Mouse (Mus musculus) lung, postnatal 25 days (tissue): ENCODE measurements at regions not wholly inside any gene's neighbourhood (a gene's known extent, or its start where the extent isn't known, plus 50 kb on each side); places are given as distances from the start of the nearest gene placed in this dataset.

ENCODE experiments used
- DNase-seq: peaks from one replicate; pipeline ENCODE4 v3.0.0; 2022; ENCODE audit warnings: low spot score

DNA sequence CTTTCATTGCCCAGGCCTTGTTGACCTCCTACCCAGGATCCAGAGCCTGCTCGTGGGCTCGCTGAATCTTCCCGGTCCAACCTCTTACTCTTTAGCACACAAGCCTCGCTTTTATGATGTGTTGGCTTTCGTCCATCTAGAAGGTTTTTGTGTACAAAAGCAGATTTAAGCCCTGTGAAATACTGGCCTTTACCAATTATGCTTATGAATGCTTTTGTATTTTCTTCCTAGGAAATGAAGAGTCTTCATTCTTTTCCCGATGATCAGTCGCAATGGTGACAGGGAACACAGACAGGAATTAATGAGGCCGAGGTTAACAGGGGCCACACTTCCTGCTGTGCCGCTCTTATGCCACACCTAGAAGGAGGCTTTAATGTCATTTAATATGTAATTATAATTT is 227.4 kb upstream of the Gadl1 start:
- DNase-seq = no peak

DNA sequence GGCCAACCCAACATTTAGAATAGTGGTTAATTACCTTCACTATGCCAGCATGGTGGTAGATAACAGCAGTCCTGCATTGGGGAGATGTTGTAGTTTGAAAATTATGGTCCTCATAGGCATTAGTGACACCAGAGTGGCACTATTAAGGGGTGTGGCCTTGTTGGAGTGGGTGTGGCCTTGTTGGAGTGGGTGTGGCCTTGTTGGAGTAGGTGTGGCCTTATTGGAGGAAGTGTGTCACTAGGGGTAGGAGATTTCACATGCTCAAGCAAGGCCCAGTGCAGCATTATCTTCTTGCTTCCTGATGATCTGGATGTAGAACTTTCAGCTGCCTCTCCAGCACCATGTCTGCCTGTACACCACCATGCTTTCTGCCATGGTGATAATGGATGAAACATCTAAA is 225.3 kb upstream of the Gadl1 start:
- no peak for DNase-seq

DNA sequence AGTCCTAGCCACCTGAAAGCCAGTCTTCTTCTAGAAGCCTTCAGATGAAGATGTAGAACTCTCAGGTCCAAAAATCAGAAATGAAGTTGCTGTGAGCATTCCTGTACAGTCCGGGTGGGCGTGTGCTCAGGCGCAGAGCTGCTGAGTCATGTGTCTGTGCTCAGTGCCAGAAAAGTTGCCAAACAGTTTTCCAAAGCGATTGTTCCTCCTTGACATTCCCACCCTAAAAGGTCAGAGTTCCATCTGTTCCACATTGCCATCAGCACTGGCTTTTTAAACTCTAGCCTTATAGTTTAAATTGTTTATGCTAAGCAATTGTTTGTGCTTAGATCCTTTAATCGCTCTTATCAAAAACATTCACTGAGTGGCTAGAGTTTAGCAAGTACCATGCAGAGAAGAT is 222.7 kb upstream of the Gadl1 start:
- DNase-seq = peak; percentile 63

DNA sequence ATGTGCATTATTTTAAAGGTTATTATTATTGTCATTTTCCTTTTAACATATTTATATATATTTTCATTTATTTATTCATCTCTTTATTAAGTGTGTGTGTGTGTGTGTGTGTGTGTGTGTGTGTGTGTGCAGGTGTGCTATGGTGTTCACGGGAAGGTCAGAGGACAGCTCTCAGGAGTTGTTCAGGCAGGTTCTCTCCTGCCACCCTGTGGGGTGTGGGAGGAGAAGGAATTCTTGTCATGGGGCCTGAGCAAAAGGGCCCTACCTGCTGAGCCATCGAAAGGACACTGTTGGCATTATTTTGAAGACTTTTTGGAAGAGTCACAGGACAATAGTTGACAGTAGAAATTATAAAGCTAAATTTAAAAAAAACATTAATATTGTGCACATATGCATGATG is 216.4 kb upstream of the Gadl1 start:
- no peak for DNase-seq

DNA sequence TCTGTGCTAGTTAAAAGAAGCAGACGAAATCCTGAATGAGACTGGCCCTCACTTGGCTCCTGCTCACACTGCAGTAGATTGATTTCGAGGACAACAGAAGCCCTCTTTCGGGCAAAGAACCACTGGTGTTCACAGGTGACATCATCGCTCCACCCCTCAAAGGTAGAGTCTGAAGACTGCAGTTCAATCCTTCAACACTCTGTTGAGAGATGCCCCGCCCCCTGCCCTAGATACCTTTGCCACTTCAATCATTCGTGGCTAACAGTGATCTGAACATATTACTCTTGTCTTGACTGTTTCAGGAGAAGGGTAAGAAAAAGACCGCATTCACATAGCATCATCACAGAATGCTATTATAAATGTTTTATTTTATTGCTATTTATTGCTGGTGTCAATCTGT is 205.5 kb upstream of the Gadl1 start:
- no peak for DNase-seq

DNA sequence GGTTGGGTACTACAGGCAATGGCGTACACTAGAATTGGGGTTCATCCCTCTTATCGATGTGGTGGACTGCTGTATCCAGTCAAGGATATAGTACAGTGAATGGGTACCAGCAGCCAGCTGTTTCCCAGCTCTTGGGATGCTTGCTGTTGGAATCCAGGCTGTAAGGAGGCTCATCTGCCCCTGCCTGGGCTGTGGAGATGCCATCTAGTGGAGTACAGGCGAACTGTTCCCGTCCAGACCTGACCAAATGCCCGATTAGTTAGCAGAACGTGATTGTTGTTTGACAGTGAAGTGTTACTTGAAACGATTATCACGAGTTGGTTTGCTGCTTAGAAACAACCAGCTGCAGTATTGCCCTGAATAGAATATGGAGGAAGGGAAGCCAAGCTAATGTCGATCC is 205.0 kb upstream of the Gadl1 start:
- peak; percentile 63 for DNase-seq

DNA sequence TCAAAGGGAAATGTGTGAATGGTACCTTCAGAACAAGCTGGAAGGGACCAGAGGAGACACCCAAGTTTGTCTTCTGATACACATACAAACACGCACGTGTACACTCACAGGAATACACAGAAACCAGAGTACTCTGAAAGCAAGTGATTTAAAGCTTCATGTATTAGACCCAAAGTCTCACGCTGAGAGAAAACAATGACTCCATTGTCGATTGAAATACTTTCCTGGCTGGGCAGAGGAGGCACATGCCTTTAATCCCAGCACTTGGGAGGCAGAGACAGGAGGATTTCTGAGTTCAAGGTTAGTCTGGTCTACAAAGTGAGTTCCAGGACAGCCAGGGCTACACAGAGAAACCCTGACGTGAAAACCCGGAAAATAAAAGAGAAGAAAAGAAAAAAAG is 203.5 kb upstream of the Gadl1 start:
- DNase-seq = no peak

DNA sequence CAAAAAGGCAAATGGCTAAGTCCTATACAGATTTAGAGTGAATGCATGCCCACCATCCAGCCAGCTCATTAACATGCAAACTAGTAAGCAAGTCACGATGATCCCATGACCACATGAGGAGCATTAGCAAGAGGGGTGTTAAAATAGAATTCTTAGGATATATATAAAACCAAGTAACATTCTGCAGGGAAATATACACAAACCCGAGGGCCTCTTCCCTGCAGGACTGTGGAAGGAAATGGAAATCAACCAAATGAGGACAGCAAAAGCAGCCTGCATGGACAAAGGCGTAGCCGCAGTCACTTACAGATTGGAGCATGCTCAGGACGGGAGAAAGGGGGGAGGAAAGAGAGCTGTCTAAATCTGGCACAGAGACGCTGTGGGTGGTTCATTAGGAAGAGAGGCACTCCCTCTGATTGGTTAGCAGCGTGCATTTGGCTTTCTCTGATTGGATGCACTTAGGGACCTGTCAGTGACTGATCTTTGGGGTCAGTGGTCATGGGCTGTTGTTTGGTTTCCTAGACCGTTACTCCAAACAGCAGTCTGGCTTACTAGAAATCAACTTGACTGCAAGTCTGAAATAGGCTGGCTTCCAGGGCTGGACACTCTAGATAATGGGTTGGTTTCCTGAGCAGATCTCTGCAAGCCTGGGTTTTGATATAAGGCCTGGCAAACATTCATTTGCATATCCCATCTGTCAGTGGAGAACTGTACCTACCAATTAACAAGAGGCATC is 200.9 kb upstream of the Gadl1 start:
- DNase-seq = peak; percentile 79

DNA sequence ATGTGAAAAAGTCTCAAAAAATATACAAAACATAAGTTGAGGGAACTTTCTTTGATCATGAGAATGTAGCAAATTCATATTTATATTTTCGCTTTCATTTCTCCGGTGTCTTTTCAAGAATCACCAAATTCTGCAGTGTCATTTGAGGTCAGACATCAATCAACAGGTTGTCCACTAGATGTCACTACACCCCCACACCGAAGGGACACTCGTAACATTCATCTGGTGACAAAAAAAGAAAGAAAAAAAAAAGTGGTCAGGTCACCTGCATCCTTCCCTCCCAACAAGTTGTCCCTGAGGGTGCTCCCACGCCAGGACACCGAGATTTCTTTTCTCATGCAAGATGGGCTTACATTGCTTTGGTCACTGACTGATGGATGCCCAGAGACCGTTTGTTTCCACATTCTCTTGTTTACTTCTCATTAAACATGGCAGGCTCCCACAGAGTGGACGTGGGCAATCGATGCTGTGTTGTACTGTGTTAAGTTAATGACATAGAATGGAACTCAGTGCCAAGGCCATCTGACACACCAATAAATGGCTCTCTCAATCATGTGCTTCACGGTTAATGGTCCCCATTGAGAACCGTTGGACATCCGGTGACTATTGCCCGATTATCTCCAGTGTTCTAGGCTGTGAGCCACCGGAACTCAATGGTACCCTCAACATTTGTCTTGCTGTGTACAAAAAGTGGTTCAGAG is 199.1 kb upstream of the Gadl1 start:
- peak; percentile 18 for DNase-seq

DNA sequence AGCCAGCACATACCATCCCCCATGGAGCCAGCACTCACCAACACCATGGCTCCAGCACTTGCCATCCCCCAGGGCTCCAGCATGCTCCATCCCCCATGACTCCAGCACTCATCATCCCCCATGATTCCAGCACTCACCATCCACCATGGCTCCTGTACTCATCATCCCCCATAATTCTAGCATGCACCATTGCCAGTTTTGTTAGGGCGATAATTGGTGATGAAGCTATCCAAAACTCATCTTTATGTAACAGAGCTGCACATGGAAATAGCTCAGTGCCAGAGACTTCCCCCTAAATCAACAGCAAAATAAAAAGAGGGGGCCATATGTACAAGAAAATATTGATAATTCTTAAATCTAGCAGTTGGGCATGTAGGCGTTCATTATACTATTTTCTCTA is 188.9 kb upstream of the Gadl1 start:
- DNase-seq = no peak

DNA sequence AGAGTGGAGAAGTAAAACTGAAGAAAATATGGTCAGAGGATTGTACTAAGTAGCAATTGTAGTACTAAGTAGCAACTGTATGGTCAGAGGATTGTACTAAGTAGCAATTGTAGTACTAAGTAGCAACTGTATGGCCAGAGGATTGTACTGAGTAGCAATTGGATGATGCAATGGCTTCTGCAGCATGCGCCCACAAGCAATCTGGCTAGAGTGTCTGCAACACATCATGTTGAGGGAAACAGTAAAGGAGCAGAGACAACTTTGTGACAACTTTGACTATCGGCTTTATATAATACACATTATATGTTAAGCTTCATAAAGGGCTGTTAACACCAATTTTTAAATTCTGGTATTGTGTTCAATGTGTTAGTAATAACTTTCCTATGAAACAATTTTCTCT is 188.4 kb upstream of the Gadl1 start:
- no peak for DNase-seq

DNA sequence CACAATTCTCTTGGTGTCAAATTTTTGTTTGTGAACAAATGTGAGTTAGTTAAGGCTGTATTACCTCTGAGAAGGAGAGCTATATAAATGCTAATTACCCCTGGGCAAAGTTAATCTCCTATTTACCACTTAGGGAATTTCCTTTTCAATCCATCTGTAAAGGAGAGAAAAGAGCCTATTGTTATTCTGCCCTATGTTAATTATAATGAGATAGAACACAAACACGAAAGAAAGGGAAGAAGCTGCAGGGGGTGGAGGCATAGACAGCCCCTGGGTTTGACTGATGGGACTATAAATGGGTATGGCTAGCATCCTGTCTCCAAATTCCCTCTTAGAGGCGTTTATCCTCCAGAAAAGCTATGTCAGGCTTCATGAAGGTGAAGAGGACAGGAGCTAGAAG is 185.2 kb upstream of the Gadl1 start:
- DNase-seq = no peak

DNA sequence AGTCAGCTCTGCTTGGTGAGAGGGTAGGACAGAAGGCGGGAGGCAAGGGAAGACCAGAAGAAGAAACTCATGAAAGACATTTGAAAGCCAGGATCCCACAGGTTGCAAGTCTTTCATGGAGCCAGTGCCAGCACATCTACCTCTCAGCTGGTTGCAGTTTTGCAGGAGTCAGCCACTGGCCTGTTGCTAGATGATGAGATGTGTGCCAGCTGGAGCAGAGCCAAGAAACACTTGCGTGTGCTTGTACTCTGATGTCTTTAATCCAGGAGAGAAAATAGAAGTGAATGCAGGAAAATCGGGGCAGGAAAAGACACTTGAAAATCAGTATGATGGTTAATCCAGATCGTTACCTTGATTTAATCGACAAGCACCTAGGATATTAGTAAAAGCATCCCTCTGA is 181.9 kb upstream of the Gadl1 start:
- DNase-seq = no peak

DNA sequence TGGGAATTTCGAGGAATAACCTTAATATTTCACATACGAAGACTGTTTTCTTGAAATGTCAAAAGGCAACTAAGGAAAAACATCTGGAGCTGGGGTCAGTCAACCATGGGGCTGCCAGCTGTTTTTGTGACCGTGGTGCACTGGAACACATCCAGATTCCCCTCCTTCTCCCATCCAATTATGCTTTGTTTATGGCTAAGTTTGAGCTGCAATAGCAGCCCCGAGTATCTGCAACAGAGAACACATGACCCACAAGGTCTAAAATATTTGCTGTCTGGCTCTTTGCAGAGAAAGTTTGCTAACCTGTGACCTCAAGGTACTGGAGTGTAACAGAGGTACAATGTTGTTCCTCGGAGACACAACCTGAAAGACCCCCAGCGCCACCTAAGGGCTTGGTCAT is 177.7 kb upstream of the Gadl1 start:
- DNase-seq = peak; percentile 7

DNA sequence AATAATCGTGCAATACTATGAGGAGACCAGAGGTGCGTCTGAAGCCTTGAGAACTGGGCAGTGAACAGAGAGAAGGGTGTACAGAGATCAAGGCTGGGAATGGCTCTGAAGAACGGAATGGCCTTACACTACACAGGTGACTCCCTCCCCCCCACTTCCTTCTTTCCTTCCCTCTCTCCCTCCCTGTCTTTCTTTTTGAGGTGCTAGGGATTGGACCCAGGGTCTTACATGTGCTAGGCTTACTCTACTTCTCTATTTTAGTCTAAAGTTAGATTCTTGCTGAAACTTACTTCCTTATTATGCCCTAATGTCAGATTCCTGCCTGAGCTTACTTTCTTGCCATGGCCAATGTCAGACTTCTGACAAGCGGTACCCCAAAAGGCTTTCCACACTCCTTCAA is 176.2 kb upstream of the Gadl1 start:
- DNase-seq = no peak

DNA sequence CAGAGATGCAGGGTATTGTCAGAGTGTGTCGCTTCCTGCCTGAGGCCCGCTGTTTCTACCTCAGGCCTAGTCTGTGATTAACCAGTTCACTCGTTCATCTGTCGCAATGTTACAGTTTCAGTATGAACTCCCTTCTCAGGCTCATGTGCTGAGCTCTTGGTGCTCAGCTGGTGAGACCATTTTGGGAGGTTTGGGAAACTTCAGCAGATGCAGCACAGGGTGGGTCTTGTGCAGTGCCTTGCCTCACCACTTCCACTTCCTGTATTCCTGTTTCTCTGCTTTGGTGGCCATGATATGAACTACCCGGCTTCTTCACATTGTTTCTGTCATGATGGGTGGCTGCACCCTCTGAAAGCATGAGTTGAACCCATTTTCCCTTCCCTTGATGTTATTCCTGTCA is 169.3 kb upstream of the Gadl1 start:
- DNase-seq = no peak

DNA sequence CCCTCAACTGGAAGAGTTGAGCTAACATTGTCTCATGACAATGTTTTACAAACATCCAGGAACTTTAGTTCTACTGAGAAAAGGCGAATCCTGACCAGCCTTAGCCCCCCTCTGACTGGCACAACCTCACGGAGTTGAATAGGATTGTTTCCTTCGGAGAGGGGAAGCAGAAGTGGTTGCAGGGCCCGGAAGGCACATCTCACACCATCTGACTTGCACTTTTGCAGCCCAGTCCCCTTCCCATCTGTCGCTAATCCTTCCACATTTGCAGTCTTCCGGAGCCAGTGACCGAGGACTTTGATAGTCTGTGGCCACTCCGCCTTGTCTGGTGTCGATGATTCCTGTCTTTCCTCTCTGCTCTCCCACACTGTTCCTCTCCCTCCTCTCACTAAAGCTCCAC is 162.8 kb upstream of the Gadl1 start:
- DNase-seq = no peak

DNA sequence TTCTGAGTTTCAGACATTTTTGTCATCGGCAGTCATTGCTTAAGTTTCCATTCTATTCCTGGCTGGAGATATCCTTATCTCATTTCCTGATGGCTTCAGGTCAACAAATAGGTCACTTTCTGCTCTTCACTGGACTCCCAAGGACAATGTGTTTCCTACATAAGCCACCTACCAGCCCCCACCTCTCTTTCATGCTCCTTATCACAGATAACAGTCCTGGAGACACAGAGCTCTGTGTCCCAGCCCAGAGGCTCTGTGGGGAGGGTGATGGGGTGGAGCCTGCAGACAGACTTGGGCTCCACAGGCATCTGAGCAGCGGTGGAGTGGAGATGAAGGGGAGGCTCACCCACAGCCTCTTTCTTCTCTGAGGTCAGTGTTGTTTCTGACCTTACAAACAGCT is 148.8 kb upstream of the Gadl1 start:
- peak; percentile 17 for DNase-seq

DNA sequence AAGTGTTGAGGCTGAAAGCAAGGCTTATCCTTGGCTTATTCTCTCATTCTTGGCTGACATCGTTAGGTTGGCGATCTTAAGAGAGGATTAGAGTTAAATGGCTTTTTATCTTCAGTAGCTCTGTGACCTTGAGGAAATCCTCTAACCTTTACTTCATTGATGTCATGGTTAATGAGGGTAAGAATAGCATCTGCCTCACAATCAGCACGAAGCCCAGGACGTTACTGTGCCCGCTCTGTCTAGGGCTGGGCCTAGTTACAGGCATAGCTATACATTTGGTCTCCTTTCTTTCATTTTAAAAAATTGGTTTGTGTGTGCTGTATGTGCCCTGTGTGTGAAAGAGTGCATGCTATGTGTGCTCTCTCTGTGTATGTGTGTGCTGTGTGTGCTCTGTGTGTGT is 145.1 kb upstream of the Gadl1 start:
- DNase-seq = no peak

DNA sequence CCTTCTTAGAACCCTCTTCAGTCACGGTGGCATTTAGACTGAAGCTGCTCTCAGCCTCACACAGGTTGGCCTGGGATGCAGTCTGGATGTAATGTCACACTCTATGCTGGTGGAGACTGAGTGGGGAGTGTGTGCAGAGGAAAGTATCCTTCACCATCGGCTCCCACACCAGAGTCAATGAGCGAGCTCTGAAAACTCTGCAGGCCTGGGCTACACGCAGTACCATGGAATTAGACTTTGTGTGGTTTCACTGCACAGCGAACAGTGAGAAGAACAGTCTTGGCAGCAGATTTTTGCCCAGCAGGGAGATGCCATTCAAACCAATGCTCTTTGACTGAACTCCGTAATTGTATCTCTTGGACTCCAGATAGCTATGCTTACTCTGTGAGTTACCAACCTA is 142.8 kb upstream of the Gadl1 start:
- no peak for DNase-seq

DNA sequence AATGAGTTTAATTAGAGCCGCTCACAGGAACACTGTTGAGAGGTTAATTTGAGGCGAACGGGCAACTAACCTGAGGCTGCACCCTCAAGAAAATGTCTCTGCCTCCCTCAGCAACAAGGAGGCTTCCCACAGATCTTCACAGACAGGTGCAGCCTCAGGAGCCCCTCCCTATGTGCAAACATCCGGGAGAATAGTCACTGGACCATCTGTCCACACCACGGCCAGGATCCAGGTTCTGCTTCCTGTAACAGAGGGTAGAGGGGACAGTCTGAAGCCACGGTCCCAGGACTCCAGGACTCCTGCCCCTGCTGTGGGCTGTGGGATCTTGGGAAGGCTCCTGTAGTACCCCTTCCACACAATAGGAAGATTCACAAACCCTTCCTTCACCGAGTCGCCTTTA is 134.1 kb upstream of the Gadl1 start:
- no peak for DNase-seq

DNA sequence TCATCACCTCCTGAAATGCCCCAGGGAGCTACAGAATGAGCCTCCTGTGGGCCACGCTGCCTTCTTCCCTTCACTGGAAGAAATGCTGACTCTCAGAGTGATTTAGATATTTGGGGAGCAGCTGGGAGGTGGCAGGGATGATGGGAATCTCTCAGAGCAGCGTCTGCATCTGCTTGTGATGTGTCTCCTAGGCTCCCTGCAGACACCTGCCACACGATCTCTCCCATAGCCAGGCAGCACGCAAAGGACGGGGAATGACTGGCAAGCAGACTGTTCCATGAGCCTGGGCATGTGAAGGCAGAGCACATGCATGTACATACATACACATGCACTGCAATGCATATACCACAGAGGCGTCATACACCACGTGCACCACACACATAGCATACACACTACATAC is 133.4 kb upstream of the Gadl1 start:
- no peak for DNase-seq

DNA sequence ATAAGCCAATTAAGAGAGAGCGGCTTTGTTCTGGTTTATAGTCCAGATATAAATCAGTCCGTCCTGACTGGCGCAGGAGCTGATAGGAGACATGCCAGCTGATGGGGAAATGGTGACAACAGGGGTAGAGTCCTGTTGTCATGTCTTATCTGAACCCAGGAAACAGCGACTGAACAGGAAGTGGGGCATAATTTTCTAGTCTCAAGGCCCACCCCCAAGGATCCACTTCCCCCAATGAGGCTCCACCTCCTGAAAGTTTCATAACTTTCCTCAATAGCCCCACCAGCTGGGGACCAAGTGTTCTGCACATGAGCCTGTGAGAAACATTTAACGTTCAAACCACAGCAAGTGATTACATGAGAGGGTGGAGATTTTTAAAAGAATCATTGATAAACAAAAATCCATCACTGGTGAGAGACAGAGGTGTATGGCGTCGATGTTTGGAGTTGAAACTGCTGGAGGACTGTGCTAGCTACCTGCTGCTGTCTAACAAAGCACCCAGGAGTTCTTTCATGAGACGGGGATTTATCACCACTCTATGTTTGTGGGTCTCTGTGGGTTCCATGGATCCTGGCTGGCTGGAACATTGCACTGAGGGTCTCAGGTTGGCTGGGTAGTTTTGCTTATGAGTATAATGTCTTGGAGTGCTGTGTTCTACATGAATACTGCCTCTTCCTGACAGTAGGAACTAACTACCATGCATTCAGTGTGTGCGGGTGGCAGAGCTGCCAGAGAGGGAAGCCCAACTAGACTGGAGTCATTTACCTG is 132.0 kb upstream of the Gadl1 start:
- DNase-seq = peak; percentile 8
